Mouse (Mus musculus) forebrain, embryonic 14.5 days (tissue): Measurements from ENCODE around the gene Tbc1d9b. TPM values are rescaled to one million over a fixed set of nuclear protein-coding genes. Genes with fewer than 3 reads are reported as not detected.

Source experiments
- ATAC-seq: fragments of 200-750 bp; cut with Nextera tagmentation; 2 replicates; pipeline ENCODE4 v1.8.0; 2017; ENCODE audit warnings: mild to moderate bottlenecking, moderate library complexity
- DNase-seq: peaks from one replicate; pipeline ENCODE4 v3.0.0-alpha.2; 2015; ENCODE audit warnings: low spot score
- H3K27ac ChIP-seq: fragments of 300-500 bp; sonication (generic); 2 replicates; pipeline ENCODE4 v1.5.1; 2014; ENCODE audit warnings: low read depth, mild to moderate bottlenecking, control low read depth, low read length, moderate library complexity
- H3K27me3 ChIP-seq: fragments of 300-500 bp; sonication (generic); replicated peaks from 2 replicates; pipeline ENCODE4 v1.6.1; 2014; ENCODE audit warnings: low read length, control low read depth, mixed read lengths; ENCODE audit not compliant: control insufficient read depth, insufficient read depth
- H3K36me3 ChIP-seq: fragments of 300-500 bp; sonication (generic); 2 replicates; pipeline ENCODE4 v1.6.1; 2014; ENCODE audit warnings: low read length, control low read depth; ENCODE audit not compliant: control insufficient read depth, insufficient read depth
- H3K4me1 ChIP-seq: fragments of 300-500 bp; sonication (generic); 2 replicates; pipeline ENCODE4 v1.6.1; 2014; ENCODE audit warnings: antibody characterized with exemption, low read length, control low read depth; ENCODE audit not compliant: control insufficient read depth, insufficient read depth
- H3K4me2 ChIP-seq: fragments of 300-500 bp; sonication (generic); 2 replicates; pipeline ENCODE4 v1.6.1; 2014; ENCODE audit warnings: mild to moderate bottlenecking, control low read depth, low read length
- H3K4me3 ChIP-seq: fragments of 300-500 bp; sonication (generic); 2 replicates; pipeline ENCODE4 v1.5.1; 2014; ENCODE audit warnings: low read depth, low read length, control low read depth
- H3K9ac ChIP-seq: fragments of 300-500 bp; sonication (generic); 2 replicates; pipeline ENCODE4 v1.6.1; 2014; ENCODE audit warnings: mild to moderate bottlenecking, low read length, control low read depth, moderate library complexity
- H3K9me3 ChIP-seq: fragments of 300-500 bp; sonication (generic); replicated peaks from 2 replicates; pipeline ENCODE4 v1.6.1; 2016; ENCODE audit warnings: low read length, control low read depth, mixed read lengths; ENCODE audit not compliant: control insufficient read depth
- whole genome bisulfite sequencing: fragments of 180-500 bp; shearing (Covaris S2); extraction: QIAGEN DNeasy Blood & Tissue Kit; methylation state at CpG from one replicate; pipeline ENCODE4 v1.1.7; 2014; 5-methylcytosine and 5-hydroxymethylcytosine counted together
- polyA plus RNA-seq: library from polyadenylated mRNA; unstranded; fragments of >200 nt; fragmentation: Nextera tagmentation; extraction: Ambion mirVana; gene quantifications from 2 replicates; pipeline ENCODE4 v1.2.1, GENCODE M21; 2014

Tbc1d9b gene
- polyA plus RNA-seq, 1 experiment from 2014 or later = 23.3 TPM

DNA sequence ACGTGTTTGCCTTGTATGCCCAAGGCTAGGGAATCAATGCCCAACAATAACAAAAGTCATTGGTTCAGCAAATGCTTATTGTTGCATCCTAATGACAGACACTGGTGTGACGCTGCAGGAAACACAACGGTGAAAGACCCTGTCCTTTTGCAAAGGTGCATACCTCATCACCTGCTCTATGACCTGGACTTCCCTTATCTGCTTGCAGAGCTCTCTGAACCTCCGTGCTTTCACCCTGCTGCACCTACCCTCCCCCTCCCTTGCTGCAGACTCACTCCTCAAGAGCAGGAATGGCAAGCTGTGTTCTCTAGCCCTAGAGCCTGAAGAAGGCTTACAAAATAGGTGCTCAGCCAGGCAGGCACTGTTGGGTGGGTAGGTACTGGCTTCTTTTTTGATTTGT is 63.6 kb downstream of the Tbc1d9b start:
- ATAC-seq = no peak
- Histone ChIP-seq H3K27ac (no peak overlapping the region), H3K4me2 (no peak overlapping the region), H3K9ac (no peak overlapping the region), H3K4me3 (no peak overlapping the region), H3K36me3 (peaks cover 50% of the 10 kb centered on the region), H3K9me3 (no peaks in the 10 kb centered on the region), H3K4me1 (no peaks in the 10 kb centered on the region), H3K27me3 (no peaks in the 10 kb centered on the region)
- 80% methylated on average over 4 of the region's 4 CpGs for WGBS
- no peak for DNase-seq

DNA sequence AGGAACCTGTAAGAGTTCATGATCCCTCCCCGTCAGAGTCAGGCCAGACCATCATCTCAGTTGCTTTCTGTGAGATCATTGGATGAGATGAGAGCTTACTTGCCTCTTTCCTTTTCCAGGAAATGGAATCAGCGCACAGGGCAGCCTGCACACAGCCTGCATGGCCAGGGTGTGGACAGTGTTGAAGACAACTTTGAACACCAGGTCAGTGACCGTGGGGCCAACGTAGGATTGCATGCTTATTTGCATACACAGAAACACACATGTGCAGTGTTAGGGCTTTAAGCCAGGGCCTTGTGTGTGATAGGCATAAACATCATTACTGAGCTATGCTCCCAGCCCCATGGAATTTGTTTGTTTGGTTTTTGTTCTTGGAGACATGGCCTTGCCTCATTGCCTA is 66.3 kb downstream of the Tbc1d9b start:
- peaks cover 70% of the 10 kb centered on the region for H3K36me3 ChIP-seq
- 88% methylated on average over 4 of the region's 4 CpGs for WGBS
- H3K9ac ChIP-seq = no peak overlapping the region
- no peak for ATAC-seq
- no peaks in the 10 kb centered on the region for H3K4me1 ChIP-seq
- no peak overlapping the region for H3K4me2 ChIP-seq
- no peak for DNase-seq
- no peak overlapping the region for H3K27ac ChIP-seq
- no peaks in the 10 kb centered on the region for H3K27me3 ChIP-seq
- H3K4me3 ChIP-seq = no peak overlapping the region
- no peaks in the 10 kb centered on the region for H3K9me3 ChIP-seq

DNA sequence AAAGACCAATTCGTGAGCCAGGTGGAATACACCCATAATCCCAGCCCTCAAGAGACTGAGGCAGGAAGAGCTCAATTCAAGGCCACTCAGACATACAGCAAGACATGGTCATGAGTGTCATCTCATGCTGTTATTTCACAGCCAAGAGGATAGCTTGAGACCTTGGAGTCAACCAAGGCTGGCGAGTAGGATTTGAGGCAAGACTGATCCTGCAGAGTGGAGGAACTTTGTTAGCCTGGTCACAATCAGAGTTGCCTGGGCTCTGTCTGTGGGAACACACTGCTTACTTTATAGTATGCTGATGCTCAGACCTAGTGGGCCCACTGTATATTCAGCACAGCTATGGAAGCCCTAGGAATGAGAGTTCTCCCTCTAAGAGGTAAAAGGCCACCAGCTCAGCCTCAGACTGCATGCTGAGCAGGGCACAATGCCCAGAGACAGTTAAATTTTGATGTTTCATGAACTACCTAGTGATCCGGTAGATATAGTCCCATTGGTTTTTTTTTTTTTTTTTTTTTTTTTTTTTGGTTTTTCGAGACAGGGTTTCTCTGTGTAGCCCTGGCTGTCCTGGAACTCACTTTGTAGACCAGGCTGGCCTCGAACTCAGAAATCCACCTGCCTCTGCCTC is 67.1 kb downstream of the Tbc1d9b start:
- H3K27ac ChIP-seq = no peak overlapping the region
- H3K9ac ChIP-seq = no peak overlapping the region
- no peak overlapping the region for H3K4me2 ChIP-seq
- DNase-seq (no peak), ATAC-seq (no peak)
- H3K36me3 ChIP-seq = peaks cover 78% of the 10 kb centered on the region
- H3K4me3 ChIP-seq = no peak overlapping the region
- H3K27me3 ChIP-seq = no peaks in the 10 kb centered on the region
- no peaks in the 10 kb centered on the region for H3K9me3 ChIP-seq
- H3K4me1 ChIP-seq = no peaks in the 10 kb centered on the region
- WGBS = 89% methylated on average over 3 of the region's 5 CpGs

DNA sequence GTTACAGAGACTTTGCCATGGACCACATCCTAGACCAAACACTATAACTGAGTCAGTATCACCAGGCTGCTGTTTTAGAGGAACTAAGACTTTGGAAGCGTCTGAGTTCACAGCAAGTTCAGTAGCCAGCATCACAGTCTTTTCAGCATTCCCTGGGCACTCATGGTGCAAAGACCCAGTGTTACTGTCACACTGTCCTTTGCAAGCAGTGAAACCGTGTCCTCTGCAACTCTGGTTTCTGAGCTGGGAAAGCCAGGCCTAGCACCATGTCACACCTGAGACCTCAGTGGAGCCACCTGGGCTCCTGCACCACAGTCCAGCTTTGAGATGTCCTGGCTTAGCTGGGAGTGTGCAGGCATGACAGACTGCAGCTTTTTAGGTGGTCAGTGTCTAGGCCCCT is 67.7 kb downstream of the Tbc1d9b start:
- no peak overlapping the region for H3K27ac ChIP-seq
- no peak overlapping the region for H3K4me2 ChIP-seq
- H3K9me3 ChIP-seq = no peaks in the 10 kb centered on the region
- H3K4me3 ChIP-seq = no peak overlapping the region
- H3K27me3 ChIP-seq = no peaks in the 10 kb centered on the region
- WGBS = 90% methylated on average over 2 of the region's 2 CpGs
- ATAC-seq = no peak
- H3K4me1 ChIP-seq = no peaks in the 10 kb centered on the region
- H3K9ac ChIP-seq = no peak overlapping the region
- no peak for DNase-seq
- peaks cover 84% of the 10 kb centered on the region for H3K36me3 ChIP-seq

GRCm38 (mm10) chr11:50200613-50201012 is 69.4 kb downstream of the Tbc1d9b start:
- 82% methylated on average over 8 of the region's 8 CpGs for WGBS
- ATAC-seq = no peak

DNA sequence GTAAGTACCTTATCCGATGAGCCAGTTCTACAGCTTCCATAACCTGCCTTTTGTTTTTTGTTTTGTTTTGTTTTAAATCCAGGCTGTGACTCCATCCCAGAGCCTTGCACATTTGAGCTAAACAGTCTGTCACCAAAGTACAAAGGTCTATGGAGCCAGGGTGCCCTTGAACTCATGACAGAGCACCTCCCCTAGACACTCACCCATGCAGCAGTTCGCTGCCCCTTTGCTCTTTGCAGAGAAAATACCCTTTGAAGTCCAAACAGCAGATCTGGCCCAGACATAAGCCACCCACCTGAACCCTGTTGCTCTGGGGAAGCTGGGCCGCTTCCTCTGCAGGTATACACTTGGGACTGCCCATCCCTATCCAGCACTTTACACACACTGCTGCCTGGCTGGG is 70.4 kb downstream of the Tbc1d9b start:
- Histone ChIP-seq H3K4me1 (no peaks in the 10 kb centered on the region), H3K4me2 (no peak overlapping the region), H3K4me3 (no peak overlapping the region), H3K9me3 (no peaks in the 10 kb centered on the region), H3K9ac (no peak overlapping the region), H3K36me3 (peaks cover 98% of the 10 kb centered on the region), H3K27me3 (no peaks in the 10 kb centered on the region), H3K27ac (no peak overlapping the region)
- WGBS = 90% methylated on average over 3 of the region's 3 CpGs
- ATAC-seq = no peak
- DNase-seq = no peak

More at GRCm38 (mm10) chr11:50200613-50201012, 69.4 kb downstream of the Tbc1d9b start:
- Histone ChIP-seq H3K36me3 (peaks cover 96% of the 10 kb centered on the region), H3K4me3 (no peak overlapping the region), H3K4me2 (no peak overlapping the region), H3K27me3 (no peaks in the 10 kb centered on the region), H3K9ac (no peak overlapping the region), H3K4me1 (no peaks in the 10 kb centered on the region), H3K9me3 (no peaks in the 10 kb centered on the region), H3K27ac (no peak overlapping the region)
- no peak for DNase-seq

- H3K9me3 ChIP-seq = no peaks in the 10 kb centered on the region
- no peak overlapping the region for H3K9ac ChIP-seq
- no peak overlapping the region for H3K4me2 ChIP-seq
- 93% methylated on average over 9 of the region's 9 CpGs for WGBS
- no peaks in the 10 kb centered on the region for H3K27me3 ChIP-seq
- H3K4me1 ChIP-seq = no peaks in the 10 kb centered on the region
- DNase-seq (no peak), ATAC-seq (no peak)
- no peak overlapping the region for H3K27ac ChIP-seq
- peaks cover 94% of the 10 kb centered on the region for H3K36me3 ChIP-seq
- H3K4me3 ChIP-seq = no peak overlapping the region
Observed at GRCm38 (mm10) chr11:50203302-50203827, 72.2 kb downstream of the Tbc1d9b start.

GRCm38 (mm10) chr11:50205434-50205833 is 74.2 kb downstream of the Tbc1d9b start:
- Histone ChIP-seq H3K27ac (no peak overlapping the region), H3K4me2 (no peak overlapping the region), H3K36me3 (peaks cover 75% of the 10 kb centered on the region), H3K4me1 (peaks cover 8% of the 10 kb centered on the region), H3K9ac (no peak overlapping the region), H3K27me3 (no peaks in the 10 kb centered on the region), H3K9me3 (no peaks in the 10 kb centered on the region), H3K4me3 (no peak overlapping the region)
- ATAC-seq (no peak), DNase-seq (no peak)
- 85% methylated on average over 3 of the region's 3 CpGs for WGBS

DNA sequence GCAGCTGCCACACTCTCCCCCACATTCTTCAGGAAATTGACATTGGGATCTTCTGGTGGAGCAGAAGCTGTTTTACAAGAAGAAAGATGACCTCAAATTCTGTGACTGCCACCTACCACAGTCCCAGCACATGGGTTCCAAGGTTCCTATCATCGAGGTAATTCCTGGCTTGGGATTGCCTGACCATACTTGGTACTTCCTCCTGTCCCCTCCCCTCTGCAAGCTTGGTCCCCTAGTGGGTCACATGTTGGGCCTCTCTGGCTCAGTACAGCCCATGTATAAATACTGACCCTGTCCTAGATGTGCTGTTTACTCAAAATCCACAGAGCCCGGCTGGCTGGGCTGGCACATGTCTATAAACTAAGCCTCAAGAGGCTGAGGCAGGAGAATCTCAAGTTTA is 74.8 kb downstream of the Tbc1d9b start:
- 91% methylated on average over 2 of the region's 2 CpGs for WGBS
- H3K4me1 ChIP-seq = peaks cover 8% of the 10 kb centered on the region
- peaks cover 69% of the 10 kb centered on the region for H3K36me3 ChIP-seq
- H3K27ac ChIP-seq = no peak overlapping the region
- ATAC-seq (no peak), DNase-seq (no peak)
- no peak overlapping the region for H3K4me2 ChIP-seq
- no peaks in the 10 kb centered on the region for H3K9me3 ChIP-seq
- H3K9ac ChIP-seq = no peak overlapping the region
- no peaks in the 10 kb centered on the region for H3K27me3 ChIP-seq
- no peak overlapping the region for H3K4me3 ChIP-seq
